Mouse (Mus musculus) lung, embryonic 16.5 days (tissue): ENCODE data around the gene Gng4. TPM values are rescaled to one million over a fixed set of nuclear protein-coding genes. Genes with fewer than 3 reads are reported as not detected.

Source experiments
- ATAC-seq: fragments of 200-750 bp; cut with Nextera tagmentation; 2 replicates; pipeline ENCODE4 v1.8.0; 2017; ENCODE audit warnings: low read depth, mild to moderate bottlenecking, moderate library complexity
- H3K27ac ChIP-seq: fragments of 300-500 bp; sonication (generic); 2 replicates; pipeline ENCODE4 v1.5.1; 2014; ENCODE audit warnings: mild to moderate bottlenecking, control low read depth, low read length
- H3K27me3 ChIP-seq: fragments of 300-500 bp; sonication (generic); 2 replicates; pipeline ENCODE4 v1.6.1; 2014; ENCODE audit warnings: low read depth, low read length, mixed read lengths; ENCODE audit not compliant: control insufficient read depth, insufficient read depth
- H3K36me3 ChIP-seq: fragments of 300-500 bp; sonication (generic); 2 replicates; pipeline ENCODE4 v1.6.1; 2014; ENCODE audit warnings: low read length; ENCODE audit not compliant: control insufficient read depth, insufficient read depth
- H3K4me1 ChIP-seq: fragments of 300-500 bp; sonication (generic); replicated peaks from 2 replicates; pipeline ENCODE4 v1.6.1; 2014; ENCODE audit warnings: low read length, mixed read lengths; ENCODE audit not compliant: control insufficient read depth, insufficient read depth
- H3K4me2 ChIP-seq: fragments of 300-500 bp; sonication (generic); 2 replicates; pipeline ENCODE4 v1.6.1; 2014; ENCODE audit warnings: low read depth, low read length, control low read depth
- H3K4me3 ChIP-seq: fragments of 300-500 bp; sonication (generic); 2 replicates; pipeline ENCODE4 v1.5.1; 2014; ENCODE audit warnings: mild to moderate bottlenecking, low read length, control low read depth
- H3K9ac ChIP-seq: fragments of 300-500 bp; sonication (generic); 2 replicates; pipeline ENCODE4 v1.6.1; 2014; ENCODE audit warnings: low read length, control low read depth
- H3K9me3 ChIP-seq: fragments of 300-500 bp; sonication (generic); 2 replicates; pipeline ENCODE4 v1.6.1; 2016; ENCODE audit warnings: low read length; ENCODE audit not compliant: control insufficient read depth
- WGBS: fragments of 180-500 bp; shearing (Covaris S2); extraction: QIAGEN DNeasy Blood & Tissue Kit; methylation state at CpG from one replicate; pipeline ENCODE4 v1.1.7; 2014; 5-methylcytosine and 5-hydroxymethylcytosine counted together
- polyA plus RNA-seq: library from polyadenylated mRNA; unstranded; fragments of >200 nt; fragmentation: Nextera tagmentation; extraction: Ambion mirVana; gene quantifications from 2 replicates; pipeline ENCODE4 v1.2.1, GENCODE M21; 2015

Gng4 gene
- polyA plus RNA-seq, 1 experiment from 2014 or later: 0.64 TPM

DNA sequence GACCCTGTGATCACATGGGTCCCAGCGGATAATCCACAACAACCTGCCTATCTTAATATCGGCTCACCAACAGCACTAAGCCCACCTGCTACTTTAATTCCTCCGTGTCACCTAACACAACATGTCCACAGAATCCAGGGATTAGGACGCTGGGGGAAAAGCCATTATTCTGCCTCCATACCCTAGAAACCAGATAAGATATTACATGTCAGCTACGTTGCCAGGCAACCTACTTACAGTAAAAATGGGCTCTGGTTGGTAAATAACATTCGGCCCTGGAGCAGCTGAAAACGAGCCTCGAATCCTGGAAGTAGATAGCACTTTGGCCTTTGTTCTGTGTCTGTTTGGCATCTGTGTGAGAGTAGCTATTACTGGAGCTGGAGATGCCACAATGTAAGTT is 14.9 kb downstream of the Gng4 start:
- H3K4me2 ChIP-seq: no peak overlapping the region
- WGBS: 73% methylated on average over 8 of the region's 8 CpGs
- H3K9me3 ChIP-seq: no peaks in the 10 kb centered on the region
- ATAC-seq: no peak
- H3K36me3 ChIP-seq: no peaks in the 10 kb centered on the region
- no peaks in the 10 kb centered on the region for H3K27me3 ChIP-seq
- H3K27ac ChIP-seq: no peak overlapping the region
- no peaks in the 10 kb centered on the region for H3K4me1 ChIP-seq
- H3K4me3 ChIP-seq: no peak overlapping the region
- no peak overlapping the region for H3K9ac ChIP-seq

DNA sequence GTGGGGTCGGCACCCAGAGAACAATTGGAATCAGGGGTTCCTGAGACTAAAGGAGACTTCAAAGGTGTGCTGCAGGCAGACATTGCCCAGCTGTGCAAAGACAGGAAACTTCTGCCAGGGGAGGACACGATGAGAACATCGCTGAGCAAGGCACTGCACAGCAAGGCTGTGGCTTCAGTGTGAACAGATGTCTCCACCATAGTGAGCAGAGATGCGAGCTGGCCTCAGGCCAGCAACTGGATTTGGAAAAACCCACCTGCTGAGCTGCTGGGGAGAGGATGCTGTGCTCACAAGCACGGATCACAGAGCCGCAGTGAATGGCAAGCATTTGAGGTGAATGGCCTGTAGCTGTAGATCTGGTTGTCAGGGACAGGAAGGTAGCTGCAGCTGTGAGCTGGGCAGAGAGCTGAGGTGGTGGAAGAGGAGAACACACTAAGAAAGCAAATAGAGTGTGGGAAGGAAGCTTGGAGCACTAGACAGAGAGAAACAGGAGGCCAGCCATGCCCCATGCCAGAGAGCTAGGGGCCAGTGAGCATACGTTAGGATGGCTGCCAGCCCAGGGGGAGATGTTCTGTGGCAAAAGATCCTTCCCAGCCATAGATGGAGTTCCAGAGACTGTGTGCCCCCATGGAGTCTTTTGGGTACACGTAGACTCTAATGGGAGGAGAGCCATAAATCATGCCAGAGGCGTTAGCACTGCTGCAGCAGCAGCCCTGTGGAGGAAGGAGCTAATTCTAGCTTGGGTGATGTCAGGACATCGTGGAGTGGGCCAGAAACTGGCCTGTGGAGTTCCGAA is 24.7 kb downstream of the Gng4 start:
- Histone ChIP-seq H3K36me3 (no peaks in the 10 kb centered on the region), H3K27me3 (no peaks in the 10 kb centered on the region), H3K9ac (no peak overlapping the region), H3K4me2 (no peak overlapping the region), H3K27ac (no peak overlapping the region), H3K4me1 (no peaks in the 10 kb centered on the region), H3K4me3 (no peak overlapping the region), H3K9me3 (no peaks in the 10 kb centered on the region)
- WGBS: 34% methylated on average over 11 of the region's 11 CpGs
- no peak for ATAC-seq

DNA sequence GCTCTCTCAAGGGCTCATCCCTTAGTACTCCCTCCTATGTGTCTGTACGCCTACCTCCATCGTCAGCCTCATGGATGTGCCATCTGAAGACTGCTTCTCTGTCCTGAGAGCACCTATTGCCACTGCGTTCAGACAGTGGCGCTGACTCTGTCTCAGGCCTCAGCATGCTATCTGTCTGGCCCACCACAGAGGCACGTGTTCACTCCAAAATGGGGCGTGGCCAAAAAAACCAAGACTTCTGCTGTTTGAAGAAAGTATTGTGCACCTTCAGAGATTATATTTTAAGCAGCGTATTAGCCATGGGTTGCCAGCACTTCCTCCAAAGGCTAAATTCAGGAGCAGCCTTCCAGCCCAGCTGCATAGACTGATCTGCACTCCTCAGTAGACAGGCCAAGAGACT is 27.0 kb downstream of the Gng4 start:
- 78% methylated on average over 7 of the region's 7 CpGs for WGBS
- no peak overlapping the region for H3K4me3 ChIP-seq
- no peaks in the 10 kb centered on the region for H3K4me1 ChIP-seq
- no peak overlapping the region for H3K4me2 ChIP-seq
- H3K9ac ChIP-seq: no peak overlapping the region
- no peak overlapping the region for H3K27ac ChIP-seq
- no peaks in the 10 kb centered on the region for H3K36me3 ChIP-seq
- no peak for ATAC-seq
- no peaks in the 10 kb centered on the region for H3K27me3 ChIP-seq
- H3K9me3 ChIP-seq: no peaks in the 10 kb centered on the region; the same call in 1 of the 2 replicates

DNA sequence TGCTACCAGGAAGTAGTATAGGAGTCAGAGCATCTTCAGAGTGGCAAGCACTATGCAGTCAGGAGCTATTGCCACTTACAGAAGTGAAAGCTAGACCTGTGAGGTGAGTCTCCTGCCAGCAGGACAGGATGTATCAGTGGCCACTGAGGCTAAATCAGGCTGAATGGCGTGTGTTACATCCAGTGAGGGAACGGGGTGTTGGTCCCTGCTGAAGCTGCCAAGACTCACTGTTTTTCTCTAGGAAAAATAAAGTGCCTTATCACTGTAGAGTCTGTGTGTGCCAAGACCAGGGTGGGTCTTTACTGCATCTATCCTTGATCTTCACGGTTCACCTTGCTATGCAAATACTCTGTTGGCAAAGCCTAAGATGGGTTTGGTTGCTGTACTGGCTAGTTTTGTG is 34.8 kb downstream of the Gng4 start:
- ATAC-seq: no peak
- Histone ChIP-seq H3K4me3 (no peak overlapping the region), H3K9ac (no peak overlapping the region), H3K36me3 (no peaks in the 10 kb centered on the region), H3K4me2 (no peak overlapping the region), H3K9me3 (no peaks in the 10 kb centered on the region; the same call in 1 of the 2 replicates), H3K27me3 (no peaks in the 10 kb centered on the region), H3K4me1 (no peaks in the 10 kb centered on the region), H3K27ac (no peak overlapping the region)
- WGBS: 72% methylated on average over 3 of the region's 3 CpGs

DNA sequence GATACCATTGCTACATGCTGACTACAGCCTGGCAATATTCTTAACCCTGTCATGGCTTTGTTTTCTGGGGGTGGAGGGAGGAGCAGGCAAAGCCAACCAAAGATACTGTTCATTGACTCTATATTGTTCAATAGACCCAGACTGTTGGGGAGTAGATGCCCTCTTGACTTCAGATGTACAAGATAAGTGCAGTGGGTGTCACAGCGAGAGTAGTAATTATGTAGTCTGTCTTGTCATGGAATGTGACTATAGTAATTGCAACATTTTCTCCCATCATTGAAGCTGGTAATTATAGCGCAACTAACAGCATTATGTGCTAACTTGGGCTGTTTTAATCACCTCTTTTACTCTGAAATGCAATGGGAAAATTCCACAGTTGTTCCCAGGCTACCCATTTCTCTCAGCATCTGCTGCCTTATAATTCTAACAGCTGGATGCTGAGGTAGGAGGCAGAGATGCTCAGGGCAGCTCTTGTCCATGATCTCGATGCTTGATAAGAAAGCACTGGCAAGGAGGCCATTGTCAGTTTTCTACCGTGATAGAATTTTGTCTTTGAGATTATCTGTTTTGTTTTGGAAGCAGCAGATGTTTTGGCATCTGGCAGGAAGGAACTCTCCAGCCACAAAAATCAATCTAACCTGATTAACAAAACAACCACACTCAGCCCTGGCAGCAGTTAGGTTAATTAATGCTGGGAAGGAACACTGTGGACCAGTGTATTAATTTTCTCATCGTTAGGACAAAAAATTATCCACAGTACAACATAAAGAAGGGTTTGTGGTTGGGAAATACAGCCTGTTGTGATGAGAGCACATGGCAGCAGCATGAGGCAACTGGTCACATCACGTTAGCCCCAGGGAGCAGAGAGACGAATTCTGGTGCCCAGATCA is 36.6 kb downstream of the Gng4 start:
- no peaks in the 10 kb centered on the region for H3K27me3 ChIP-seq
- no peak for ATAC-seq
- no peaks in the 10 kb centered on the region for H3K4me1 ChIP-seq
- no peak overlapping the region for H3K4me3 ChIP-seq
- no peak overlapping the region for H3K9ac ChIP-seq
- no peaks in the 10 kb centered on the region for H3K9me3 ChIP-seq
- H3K4me2 ChIP-seq: no peak overlapping the region
- 69% methylated on average over 7 of the region's 7 CpGs for WGBS
- no peaks in the 10 kb centered on the region for H3K36me3 ChIP-seq
- H3K27ac ChIP-seq: no peak overlapping the region

DNA sequence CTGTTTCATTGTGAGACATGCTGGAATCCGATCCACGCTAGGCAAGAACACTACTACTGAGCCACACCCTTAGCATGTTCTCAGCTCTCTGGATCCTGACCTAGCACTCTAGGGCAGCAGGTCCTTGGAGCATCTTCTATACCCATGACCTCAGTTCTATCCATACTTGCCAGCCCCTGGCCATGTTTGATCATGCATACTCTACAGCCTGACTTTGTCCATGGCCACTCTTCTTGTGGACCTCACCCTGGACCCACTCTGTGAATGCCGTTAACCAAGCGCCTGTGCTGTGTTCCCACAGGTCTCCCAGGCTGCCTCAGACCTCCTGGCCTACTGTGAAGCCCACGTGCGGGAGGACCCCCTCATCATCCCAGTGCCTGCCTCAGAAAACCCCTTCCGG is 41.1 kb downstream of the Gng4 start:
- no peak overlapping the region for H3K4me2 ChIP-seq
- no peaks in the 10 kb centered on the region for H3K27me3 ChIP-seq
- no peak for ATAC-seq
- no peak overlapping the region for H3K4me3 ChIP-seq
- no peaks in the 10 kb centered on the region for H3K36me3 ChIP-seq
- H3K27ac ChIP-seq: no peak overlapping the region
- H3K4me1 ChIP-seq: no peaks in the 10 kb centered on the region
- H3K9me3 ChIP-seq: no peaks in the 10 kb centered on the region
- no peak overlapping the region for H3K9ac ChIP-seq
- 88% methylated on average over 7 of the region's 7 CpGs for WGBS

DNA sequence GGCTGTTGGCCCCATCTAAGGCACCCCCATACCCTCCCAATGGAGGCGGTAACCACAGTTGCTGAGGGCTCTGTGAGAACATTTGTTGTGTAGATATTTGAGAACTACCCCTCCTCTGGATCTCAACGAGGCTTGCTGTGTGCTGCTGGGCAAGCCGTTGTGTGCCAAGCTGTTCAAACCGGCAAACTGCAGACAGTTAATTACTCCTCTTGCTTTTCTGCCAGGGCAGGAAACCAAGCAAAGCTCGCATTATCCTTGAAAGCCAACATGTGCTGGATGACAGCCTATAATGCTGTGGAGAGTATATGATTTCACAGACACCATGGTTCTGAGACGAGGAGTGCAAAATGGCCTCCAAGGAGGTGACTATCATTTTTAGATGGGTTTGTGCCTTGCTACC is 42.7 kb downstream of the Gng4 start:
- Histone ChIP-seq H3K27me3 (no peaks in the 10 kb centered on the region), H3K4me2 (no peak overlapping the region), H3K36me3 (no peaks in the 10 kb centered on the region), H3K9me3 (no peaks in the 10 kb centered on the region), H3K4me3 (no peak overlapping the region), H3K4me1 (no peaks in the 10 kb centered on the region), H3K27ac (no peak overlapping the region), H3K9ac (no peak overlapping the region)
- ATAC-seq: no peak
- 68% methylated on average over 6 of the region's 6 CpGs for WGBS

DNA sequence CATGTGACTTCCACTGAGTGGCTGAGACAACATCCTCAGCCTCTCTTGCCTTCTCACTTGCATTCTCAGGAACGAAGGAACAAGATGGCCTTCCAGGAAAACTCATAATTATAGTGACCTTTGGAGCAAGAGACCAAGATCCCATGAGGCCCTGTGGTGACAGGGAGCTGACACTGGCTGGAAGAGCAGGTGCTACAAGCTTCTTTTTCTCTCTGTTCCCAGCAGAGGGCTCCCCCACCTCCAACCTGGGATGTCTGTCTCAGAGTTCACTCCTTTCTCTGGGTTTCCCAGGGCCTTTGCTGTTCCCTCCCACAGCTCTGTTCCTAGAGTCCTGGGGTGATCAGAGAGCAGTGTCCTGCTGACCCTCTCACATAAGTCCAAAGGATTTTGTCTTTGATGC is 44.3 kb downstream of the Gng4 start:
- no peak for ATAC-seq

DNA sequence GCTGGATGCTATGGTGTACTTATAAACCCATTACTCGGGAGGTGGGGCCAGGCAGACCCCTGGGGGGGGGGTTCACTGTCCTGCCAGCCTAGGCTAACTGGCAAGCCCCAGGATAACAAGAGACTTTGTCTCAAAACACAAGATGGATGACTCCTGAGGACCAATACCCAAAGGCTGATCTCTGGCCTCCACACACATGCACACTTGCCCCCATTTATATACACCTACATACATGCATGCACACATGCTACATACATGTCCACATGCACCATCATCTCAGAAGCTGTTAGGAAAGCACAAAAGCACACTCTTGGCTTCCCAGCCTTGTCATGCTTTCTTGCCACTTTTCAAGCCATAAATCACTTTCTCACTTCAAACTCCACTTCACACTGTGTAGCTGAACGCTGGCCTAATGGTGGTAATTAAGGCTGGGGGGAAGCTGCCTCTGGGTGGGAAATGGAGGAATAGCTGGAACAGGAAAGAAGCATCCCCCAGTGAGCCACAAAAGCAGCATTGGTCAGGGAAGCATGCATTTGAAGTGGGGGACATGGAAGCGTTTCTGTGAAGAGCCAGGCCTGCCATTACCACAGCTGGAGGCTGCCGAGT is 46.7 kb downstream of the Gng4 start:
- no peaks in the 10 kb centered on the region for H3K27me3 ChIP-seq
- H3K9me3 ChIP-seq: no peaks in the 10 kb centered on the region
- H3K9ac ChIP-seq: no peak overlapping the region
- H3K27ac ChIP-seq: no peak overlapping the region
- no peak overlapping the region for H3K4me3 ChIP-seq
- ATAC-seq: no peak
- 33% methylated on average over 4 of the region's 4 CpGs for WGBS
- H3K4me1 ChIP-seq: no peaks in the 10 kb centered on the region
- H3K4me2 ChIP-seq: no peak overlapping the region
- H3K36me3 ChIP-seq: no peaks in the 10 kb centered on the region

More for the DNA sequence above, 44.3 kb downstream of the Gng4 start:
- H3K4me2 ChIP-seq: no peak overlapping the region
- 19% methylated on average over 1 of the region's 1 CpGs for WGBS
- no peaks in the 10 kb centered on the region for H3K36me3 ChIP-seq
- no peak overlapping the region for H3K9ac ChIP-seq
- no peaks in the 10 kb centered on the region for H3K9me3 ChIP-seq
- no peak overlapping the region for H3K27ac ChIP-seq
- no peaks in the 10 kb centered on the region for H3K27me3 ChIP-seq
- no peak overlapping the region for H3K4me3 ChIP-seq
- H3K4me1 ChIP-seq: no peaks in the 10 kb centered on the region
